Mouse (Mus musculus): ENCODE data around the gene B4galnt3. TPM values are rescaled to one million over a fixed set of nuclear protein-coding genes. Genes with fewer than 3 reads are reported as not detected.

The B4galnt3 gene
- polyA plus RNA-seq, 1 experiment from 2014 or later = 0.74 TPM

GRCm38 (mm10) chr6:120216702-120217101, 77.7 kb downstream of the B4galnt3 start:
- ATAC-seq (ENCODE audit: low FRiP score, low TSS enrichment) (0 out of 2 replicates have a peak, but pooled peaks have one; percentile 48), DNase-seq (ENCODE audit: low spot score) (no peak)
- 88% methylated on average over 1 of the region's 1 CpGs for WGBS
- TF ChIP-seq EP300 (optimal IDR thresholded peaks at IDR 0.05) (no peak), CTCF (IDR thresholded peaks at IDR 0.05; ENCODE audit: low read depth) (no peak)
- no peaks in the 10 kb centered on the region for H3K27me3 ChIP-seq (ENCODE audit: control insufficient read depth, insufficient read depth, low read length)
- H3K4me1 ChIP-seq (replicated peaks; ENCODE audit: control insufficient read depth, insufficient read depth) = no peaks in the 10 kb centered on the region
- no peak overlapping the region for H3K4me2 ChIP-seq (replicated peaks; ENCODE audit: low read depth)
- H3K36me3 ChIP-seq (ENCODE audit: control insufficient read depth, insufficient read depth, low read length) = no peaks in the 10 kb centered on the region
- no peak overlapping the region for H3K9ac ChIP-seq (ENCODE audit: low read length)
- no peak overlapping the region for H3K27ac ChIP-seq (replicated peaks)
- no peak overlapping the region for H3K4me3 ChIP-seq (ENCODE audit: low read depth, low read length)
- no peaks in the 10 kb centered on the region for H3K9me3 ChIP-seq (ENCODE audit: control insufficient read depth, low read length)

DNA sequence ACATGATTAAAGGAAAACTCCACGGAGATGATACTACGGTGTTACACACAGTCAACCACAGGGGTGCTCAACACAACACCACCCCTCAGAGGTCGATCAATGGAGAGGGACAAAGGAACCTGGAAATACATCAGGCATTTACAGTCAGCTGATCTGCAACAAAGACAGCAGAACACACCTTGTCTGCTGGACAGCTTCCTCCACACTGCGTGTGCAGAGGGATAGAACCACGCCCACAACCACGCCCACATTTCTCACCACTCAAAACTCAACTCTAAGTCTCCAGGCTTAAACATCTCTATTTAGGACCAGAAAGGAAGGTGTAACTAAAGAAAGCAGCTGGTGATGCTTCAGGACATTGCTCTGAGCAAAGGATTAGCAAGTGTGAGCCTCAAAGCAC, 82.8 kb downstream of the B4galnt3 start:
- TF ChIP-seq EP300 (optimal IDR thresholded peaks at IDR 0.05) (no peak), CTCF (IDR thresholded peaks at IDR 0.05; ENCODE audit: low read depth) (no peak)
- Histone ChIP-seq H3K4me1 (replicated peaks; ENCODE audit: control insufficient read depth, insufficient read depth) (no peaks in the 10 kb centered on the region), H3K4me3 (ENCODE audit: low read depth, low read length) (no peak overlapping the region), H3K27ac (replicated peaks) (no peak overlapping the region), H3K36me3 (ENCODE audit: control insufficient read depth, insufficient read depth, low read length) (no peaks in the 10 kb centered on the region), H3K9ac (ENCODE audit: low read length) (no peak overlapping the region), H3K4me2 (replicated peaks; ENCODE audit: low read depth) (no peak overlapping the region), H3K9me3 (ENCODE audit: control insufficient read depth, low read length) (no peaks in the 10 kb centered on the region), H3K27me3 (ENCODE audit: control insufficient read depth, insufficient read depth, low read length) (no peaks in the 10 kb centered on the region)
- 0 out of 2 replicates have a peak, but pooled peaks have one; percentile 49 for ATAC-seq (ENCODE audit: low FRiP score, low TSS enrichment)
- no peak for DNase-seq (ENCODE audit: low spot score)
- 59% methylated on average over 6 of the region's 6 CpGs for WGBS

GRCm38 (mm10) chr6:120206586-120206985, 87.8 kb downstream of the B4galnt3 start:
- 86% methylated on average over 5 of the region's 5 CpGs for WGBS
- Histone ChIP-seq H3K4me2 (replicated peaks; ENCODE audit: low read depth) (no peak overlapping the region), H3K9ac (ENCODE audit: low read length) (no peak overlapping the region), H3K4me3 (ENCODE audit: low read depth, low read length) (no peak overlapping the region), H3K27me3 (ENCODE audit: control insufficient read depth, insufficient read depth, low read length) (no peaks in the 10 kb centered on the region), H3K4me1 (replicated peaks; ENCODE audit: control insufficient read depth, insufficient read depth) (no peaks in the 10 kb centered on the region), H3K36me3 (ENCODE audit: control insufficient read depth, insufficient read depth, low read length) (no peaks in the 10 kb centered on the region), H3K27ac (replicated peaks) (no peak overlapping the region), H3K9me3 (ENCODE audit: control insufficient read depth, low read length) (no peaks in the 10 kb centered on the region)
- DNase-seq (ENCODE audit: low spot score) (no peak), ATAC-seq (ENCODE audit: low FRiP score, low TSS enrichment) (no peak)
- TF ChIP-seq CTCF (IDR thresholded peaks at IDR 0.05; ENCODE audit: low read depth) = no peak
- TF ChIP-seq EP300 (optimal IDR thresholded peaks at IDR 0.05) = no peak

GRCm38 (mm10) chr6:120202406-120202805, 92.0 kb downstream of the B4galnt3 start:
- Histone ChIP-seq H3K27me3 (ENCODE audit: control insufficient read depth, insufficient read depth, low read length) (no peaks in the 10 kb centered on the region), H3K4me2 (replicated peaks; ENCODE audit: low read depth) (no peak overlapping the region), H3K27ac (replicated peaks) (no peak overlapping the region), H3K36me3 (ENCODE audit: control insufficient read depth, insufficient read depth, low read length) (no peaks in the 10 kb centered on the region), H3K9ac (ENCODE audit: low read length) (no peak overlapping the region), H3K4me3 (ENCODE audit: low read depth, low read length) (no peak overlapping the region), H3K4me1 (replicated peaks; ENCODE audit: control insufficient read depth, insufficient read depth) (no peaks in the 10 kb centered on the region), H3K9me3 (ENCODE audit: control insufficient read depth, low read length) (no peaks in the 10 kb centered on the region)
- DNase-seq (ENCODE audit: low spot score) (no peak), ATAC-seq (ENCODE audit: low FRiP score, low TSS enrichment) (no peak)
- 77% methylated on average over 8 of the region's 8 CpGs for WGBS
- TF ChIP-seq CTCF (IDR thresholded peaks at IDR 0.05; ENCODE audit: low read depth) (no peak), EP300 (optimal IDR thresholded peaks at IDR 0.05) (no peak)

- Histone ChIP-seq H3K36me3 (ENCODE audit: control insufficient read depth, insufficient read depth, low read length) (no peaks in the 10 kb centered on the region), H3K9me3 (ENCODE audit: control insufficient read depth, low read length) (no peaks in the 10 kb centered on the region), H3K9ac (ENCODE audit: low read length) (no peak overlapping the region), H3K27ac (replicated peaks) (no peak overlapping the region), H3K4me3 (ENCODE audit: low read depth, low read length) (no peak overlapping the region), H3K27me3 (ENCODE audit: control insufficient read depth, insufficient read depth, low read length) (no peaks in the 10 kb centered on the region), H3K4me2 (replicated peaks; ENCODE audit: low read depth) (no peak overlapping the region), H3K4me1 (replicated peaks; ENCODE audit: control insufficient read depth, insufficient read depth) (no peaks in the 10 kb centered on the region)
- TF ChIP-seq CTCF (IDR thresholded peaks at IDR 0.05; ENCODE audit: low read depth) (no peak), EP300 (optimal IDR thresholded peaks at IDR 0.05) (no peak)
- no peak for DNase-seq (ENCODE audit: low spot score)
- no peak for ATAC-seq (ENCODE audit: low FRiP score, low TSS enrichment)
- 48% methylated on average over 6 of the region's 6 CpGs for WGBS
Observed at GRCm38 (mm10) chr6:120201956-120202355, 92.4 kb downstream of the B4galnt3 start.

DNA sequence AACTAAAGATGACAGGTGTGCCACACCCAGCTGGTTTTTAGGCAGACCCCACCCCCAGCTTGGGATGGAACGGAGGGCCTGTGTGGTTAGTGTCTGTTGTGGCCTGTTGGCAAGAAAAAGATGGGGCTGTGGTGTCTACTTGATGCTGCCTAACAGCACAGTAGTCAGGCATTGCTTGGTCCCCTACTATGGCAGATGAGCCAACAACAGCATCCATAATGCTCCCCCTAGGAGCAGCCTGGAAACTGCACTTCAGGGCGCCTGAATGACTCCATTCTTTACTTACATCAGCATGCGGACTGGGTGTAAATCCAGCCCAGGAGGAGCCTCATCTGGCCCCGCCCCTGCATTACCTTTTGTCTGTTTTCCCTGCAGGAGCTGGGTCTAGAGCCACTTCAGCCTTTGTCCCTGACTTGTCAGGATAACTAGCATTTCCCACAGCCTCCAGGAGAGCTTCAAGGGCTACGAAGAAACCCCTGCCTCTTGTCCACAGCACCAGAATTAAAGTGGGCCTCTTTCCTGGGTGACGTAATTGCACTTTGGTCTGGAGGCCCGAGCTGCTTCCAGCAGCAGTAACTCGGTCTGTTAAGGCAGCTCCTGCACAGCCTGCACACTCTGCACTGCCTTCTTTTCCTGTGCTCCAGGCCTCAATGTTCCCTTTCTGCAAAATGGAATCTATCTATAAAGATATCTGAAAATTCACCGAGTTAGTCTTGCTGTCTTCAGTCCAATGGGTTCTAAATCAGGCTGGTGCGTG, 94.5 kb downstream of the B4galnt3 start:
- H3K27ac ChIP-seq (replicated peaks) = no peak overlapping the region
- peak; percentile 55 for DNase-seq (ENCODE audit: low spot score)

More for the DNA sequence above, 94.5 kb downstream of the B4galnt3 start:
- Histone ChIP-seq H3K9ac (ENCODE audit: low read length) (no peak overlapping the region), H3K4me1 (replicated peaks; ENCODE audit: control insufficient read depth, insufficient read depth) (no peaks in the 10 kb centered on the region), H3K36me3 (ENCODE audit: control insufficient read depth, insufficient read depth, low read length) (no peaks in the 10 kb centered on the region), H3K4me3 (ENCODE audit: low read depth, low read length) (no peak overlapping the region), H3K4me2 (replicated peaks; ENCODE audit: low read depth) (no peak overlapping the region), H3K9me3 (ENCODE audit: control insufficient read depth, low read length) (no peaks in the 10 kb centered on the region), H3K27me3 (ENCODE audit: control insufficient read depth, insufficient read depth, low read length) (no peaks in the 10 kb centered on the region)
- WGBS = 42% methylated on average over 10 of the region's 10 CpGs
- ATAC-seq (ENCODE audit: low FRiP score, low TSS enrichment) = 0 out of 2 replicates have a peak, but pooled peaks have one; percentile 11
- TF ChIP-seq EP300 (optimal IDR thresholded peaks at IDR 0.05) = no peak
- TF ChIP-seq CTCF (IDR thresholded peaks at IDR 0.05; ENCODE audit: low read depth) = peak; percentile 38
